Mouse (Mus musculus) CH12.LX (cell line): ENCODE data around the gene Fryl. TPM values are rescaled to one million over a fixed set of nuclear protein-coding genes. Genes with fewer than 3 reads are reported as not detected.

Source experiments
- DNase-seq: peaks from one replicate; pipeline ENCODE4 v3.0.0-alpha.2; 2013; ENCODE audit errors: extremely low read depth
- H3K27ac ChIP-seq: 2 replicates; pipeline ENCODE4 v1.5.1; 2012; ENCODE audit warnings: low read depth, mild to moderate bottlenecking, control low read depth, moderate library complexity; ENCODE audit not compliant: insufficient read depth
- H3K27me3 ChIP-seq: replicated peaks from 2 replicates; pipeline ENCODE3; 2012; ENCODE audit warnings: inconsistent platforms
- H3K36me3 ChIP-seq, 2 experiments: replicated peaks in 1 of 2; 2 replicates each; pipeline versions ENCODE3 to v1.6.1; 2012; ENCODE audit warnings: inconsistent platforms in 1 of 2, low read length in 1 of 2, mild to moderate bottlenecking in 1 of 2, mixed read lengths in 1 of 2, moderate library complexity in 1 of 2; ENCODE audit not compliant: control insufficient read depth in 1 of 2, insufficient read depth in 1 of 2
- H3K4me1 ChIP-seq, 2 experiments: 2 replicates each; pipeline ENCODE4 v1.6.1; 2012; ENCODE audit warnings: inconsistent platforms in 1 of 2, moderate library complexity in 1 of 2; ENCODE audit not compliant: insufficient read depth in 2 of 2, control insufficient read depth in 1 of 2
- H3K4me2 ChIP-seq: 2 replicates; pipeline ENCODE4 v1.6.1; 2012; ENCODE audit warnings: low read depth, mild to moderate bottlenecking, control low read depth; ENCODE audit not compliant: poor library complexity, insufficient read depth, severe bottlenecking
- H3K4me3 ChIP-seq, 3 experiments: fragments of 150-350 bp in 1 of 3; sonication (generic) in 1 of 3; replicated peaks in 1 of 3; 2 replicates each; pipeline versions ENCODE3 to v1.5.1; 2011 to 2012; ENCODE audit warnings: low read depth in 2 of 3, low read length in 2 of 3, mild to moderate bottlenecking in 2 of 3, moderate library complexity in 2 of 3, control low read depth in 1 of 3, improper control_type of control experiment in 1 of 3, inconsistent platforms in 1 of 3, mixed read lengths in 1 of 3; ENCODE audit not compliant: poor library complexity in 1 of 3
- H3K79me2 ChIP-seq: replicated peaks from 2 replicates; pipeline ENCODE4 v1.6.1; 2012; ENCODE audit warnings: mild to moderate bottlenecking, moderate library complexity; ENCODE audit not compliant: control insufficient read depth, poor library complexity, insufficient read depth, severe bottlenecking; ENCODE audit errors: extremely low read depth
- H3K9ac ChIP-seq: 2 replicates; pipeline ENCODE4 v1.6.1; 2012; ENCODE audit warnings: low read depth, mild to moderate bottlenecking, control low read depth, moderate library complexity; ENCODE audit not compliant: insufficient read depth
- H3K9me3 ChIP-seq: replicated peaks from 2 replicates; pipeline ENCODE3; 2012; ENCODE audit warnings: low read length, inconsistent platforms, mixed read lengths
- CHD1 ChIP-seq: IDR thresholded peaks from 2 replicates; pipeline ENCODE4 v1.6.1; 2012; ENCODE audit warnings: low read depth, low read length, improper control_type of control experiment, inconsistent platforms
- CHD2 ChIP-seq: IDR thresholded peaks from 2 replicates; pipeline ENCODE4 v1.6.1; 2011; ENCODE audit warnings: low read length, improper control_type of control experiment
- CTCF ChIP-seq, 2 experiments: IDR thresholded peaks in 1 of 2; conservative IDR thresholded peaks in 1 of 2; 2 replicates each; pipeline ENCODE4 v1.5.1; 2011 to 2012; ENCODE audit warnings: low read depth in 2 of 2, low read length in 2 of 2, improper control_type of control experiment in 1 of 2, inconsistent platforms in 1 of 2, mild to moderate bottlenecking in 1 of 2, moderate library complexity in 1 of 2
- E2F4 ChIP-seq: IDR thresholded peaks from 2 replicates; pipeline ENCODE4 v1.6.1; 2011; ENCODE audit warnings: low read depth, low read length, improper control_type of control experiment; ENCODE audit not compliant: insufficient replicate concordance
- ELF1 ChIP-seq: IDR thresholded peaks from 2 replicates; pipeline ENCODE4 v1.6.1; 2014; ENCODE audit warnings: low read depth, mild to moderate bottlenecking, inconsistent platforms, low read length, improper control_type of control experiment
- EP300 ChIP-seq: IDR thresholded peaks from 2 replicates; pipeline ENCODE4 v1.6.1; 2011; ENCODE audit warnings: low read length, improper control_type of control experiment
- ETS1 ChIP-seq: conservative IDR thresholded peaks from 2 replicates; pipeline ENCODE4 v1.6.1; 2012; ENCODE audit warnings: low read depth, mild to moderate bottlenecking, inconsistent platforms, low read length, improper control_type of control experiment, moderate library complexity
- GABPA ChIP-seq: IDR thresholded peaks from 2 replicates; pipeline ENCODE4 v1.6.1; 2012; ENCODE audit warnings: low read depth, low read length, improper control_type of control experiment, inconsistent platforms; ENCODE audit not compliant: insufficient replicate concordance
- IRF4 ChIP-seq: IDR thresholded peaks from 2 replicates; pipeline ENCODE4 v1.6.1; 2014; ENCODE audit warnings: low read depth, mild to moderate bottlenecking, inconsistent platforms, low read length, improper control_type of control experiment
- JUN ChIP-seq: IDR thresholded peaks from 2 replicates; pipeline ENCODE4 v1.6.1; 2011; ENCODE audit warnings: low read depth, mild to moderate bottlenecking, low read length, improper control_type of control experiment, moderate library complexity; ENCODE audit not compliant: insufficient read depth
- MAX ChIP-seq: IDR thresholded peaks from 2 replicates; pipeline ENCODE4 v1.6.1; 2011; ENCODE audit warnings: low read length, improper control_type of control experiment
- MAZ ChIP-seq: IDR thresholded peaks from 2 replicates; pipeline ENCODE4 v1.6.1; 2012; ENCODE audit warnings: low read depth, mild to moderate bottlenecking, inconsistent platforms, low read length, improper control_type of control experiment, moderate library complexity
- MEF2A ChIP-seq: IDR thresholded peaks from 2 replicates; pipeline ENCODE4 v1.6.1; 2014; ENCODE audit warnings: low read depth, mild to moderate bottlenecking, inconsistent platforms, low read length, improper control_type of control experiment, borderline replicate concordance
- MXI1 ChIP-seq: IDR thresholded peaks from 2 replicates; pipeline ENCODE4 v1.6.1; 2011; ENCODE audit warnings: mild to moderate bottlenecking, low read depth, low read length, improper control_type of control experiment
- NELFE ChIP-seq: IDR thresholded peaks from 2 replicates; pipeline ENCODE4 v1.6.1; 2011; ENCODE audit warnings: low read depth, low read length, improper control_type of control experiment
- NRF1 ChIP-seq: IDR thresholded peaks from 2 replicates; pipeline ENCODE4 v1.6.1; 2014; ENCODE audit warnings: low read depth, mild to moderate bottlenecking, inconsistent platforms, low read length, improper control_type of control experiment, moderate library complexity
- POLR2AphosphoS2 ChIP-seq: IDR thresholded peaks from 2 replicates; pipeline ENCODE4 v1.6.1; 2011; ENCODE audit warnings: low read depth, low read length, improper control_type of control experiment
- SIN3A ChIP-seq: IDR thresholded peaks from 2 replicates; pipeline ENCODE4 v1.6.1; 2012; ENCODE audit warnings: low read length, improper control_type of control experiment, inconsistent platforms
- TCF12 ChIP-seq: IDR thresholded peaks from 2 replicates; pipeline ENCODE4 v1.6.1; 2014; ENCODE audit warnings: low read depth, mild to moderate bottlenecking, inconsistent platforms, low read length, improper control_type of control experiment
- USF2 ChIP-seq: conservative IDR thresholded peaks from 2 replicates; pipeline ENCODE4 v1.6.1; 2011; ENCODE audit warnings: low read depth, low read length, improper control_type of control experiment
- ZC3H11A ChIP-seq: IDR thresholded peaks from 2 replicates; pipeline ENCODE4 v1.6.1; 2012; ENCODE audit warnings: low read depth, mild to moderate bottlenecking, inconsistent platforms, low read length, improper control_type of control experiment
- dilution Hi-C: fragments of 300-500 bp; cut with MboI; formaldehyde crosslinking; loops from 2 replicates; pipeline ENCODE4 v1.14.3; 2020; ENCODE audit warnings: low sequenced_read_pairs; ENCODE audit not compliant: extremely low pct_unique_long_range_greater_than_20kb, extremely low pct_ligation_motif_present
- in situ Hi-C: fragments of 300-500 bp; cut with MboI; formaldehyde crosslinking; loops from 3 replicates; pipeline ENCODE4 v1.14.3; 2019; ENCODE audit warnings: low sequenced_read_pairs, low pct_ligation_motif_present, low pct_unique_long_range_greater_than_20kb, mixed read lengths
- polyA plus RNA-seq: library from polyadenylated mRNA; unstranded; fragments of >175 nt; gene quantifications from 2 replicates; pipeline ENCODE4 v1.2.1, GENCODE M21; 2012; ENCODE audit warnings: low read depth; ENCODE audit not compliant: insufficient read length
- total RNA-seq, 2 experiments: library from RNA; depleted of rRNA; stranded (reverse); fragments of 300-350 nt in 1 of 2; fragments of >200 nt in 1 of 2; gene quantifications; 2 replicates each; pipeline ENCODE4 v1.2.3; 2012 to 2014

Fryl gene
- total and polyA plus RNA-seq, 3 experiments, result 23.2 to 38.4 (median 31.3) TPM

GRCm38 (mm10) chr5:73241966-73242365 is 14.5 kb downstream of the Fryl start (continued):
- TF ChIP-seq POLR2AphosphoS2, result no peak

DNA sequence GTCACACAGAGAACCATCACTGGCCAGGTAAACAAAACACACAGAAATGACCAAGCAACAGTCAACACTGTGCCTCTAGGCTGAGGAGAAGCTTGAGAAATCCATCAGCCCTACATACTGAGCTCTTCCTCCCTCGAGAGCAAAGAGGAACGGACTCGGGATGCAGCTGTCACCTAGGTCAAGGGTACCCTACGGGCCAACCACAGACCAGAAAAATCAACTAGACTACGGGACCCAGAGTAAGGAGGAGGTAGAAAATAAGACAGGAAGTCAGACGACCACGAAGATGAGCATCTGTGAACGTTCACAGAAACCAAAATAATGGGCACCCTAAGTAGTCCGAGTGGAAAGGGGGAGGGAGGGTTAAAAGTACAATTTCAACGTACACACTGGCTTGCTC is 15.1 kb downstream of the Fryl start:
- no peak overlapping the region for H3K4me3 ChIP-seq

DNA sequence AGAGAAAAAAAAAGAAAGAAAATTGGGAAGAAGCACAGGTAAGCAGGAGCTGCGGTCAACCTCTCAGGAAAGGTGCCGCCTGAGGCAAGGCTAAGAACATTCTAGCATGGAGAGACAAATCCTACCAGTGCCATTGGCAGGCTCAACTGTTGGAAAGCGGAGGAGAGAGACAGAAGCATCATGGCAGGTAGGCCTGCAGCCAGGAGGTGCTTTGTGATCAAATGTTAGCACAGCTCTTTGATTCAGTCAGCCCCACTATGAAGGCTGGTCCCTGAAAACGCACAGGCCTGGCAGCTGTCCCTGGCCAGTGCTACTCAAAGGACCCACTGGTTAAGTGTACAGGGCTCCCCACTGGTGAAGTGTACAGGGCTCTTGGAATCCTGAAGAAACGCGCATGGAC is 16.0 kb downstream of the Fryl start:
- DNase-seq, result no peak
- no peak overlapping the region for H3K27ac ChIP-seq
- H3K9me3 ChIP-seq, result no peaks in the 10 kb centered on the region
- H3K4me3 ChIP-seq, result no peak overlapping the region
- H3K79me2 ChIP-seq, result peaks cover 11% of the 10 kb centered on the region
- in situ Hi-C loops (no loop called here), dilution Hi-C loops (no loop called here)
- H3K36me3 ChIP-seq, result peaks cover 0 to 38% of the 10 kb centered on the region in 2 experiments
- no peak overlapping the region for H3K4me2 ChIP-seq
- peaks cover 6 to 37% of the 10 kb centered on the region in 2 experiments; a peak in 2 of 4 replicates for H3K4me1 ChIP-seq
- no peak for TF ChIP-seq POLR2AphosphoS2
- no peak for TF ChIP-seq ZC3H11A
- no peak for TF ChIP-seq TCF12
- no peak for TF ChIP-seq MAZ
- no peak for TF ChIP-seq NRF1
- TF ChIP-seq EP300, result no peak
- TF ChIP-seq ELF1, result no peak
- TF ChIP-seq USF2, result no peak
- no peak for TF ChIP-seq MAX
- no peak for TF ChIP-seq CHD1
- TF ChIP-seq ETS1, result no peak
- TF ChIP-seq NELFE, result no peak
- TF ChIP-seq CHD2, result no peak
- TF ChIP-seq E2F4, result no peak
- no peak for TF ChIP-seq MEF2A
- no peaks in the 10 kb centered on the region for H3K27me3 ChIP-seq
- H3K9ac ChIP-seq, result no peak overlapping the region

More for the DNA sequence above, 15.1 kb downstream of the Fryl start:
- no peaks in the 10 kb centered on the region for H3K27me3 ChIP-seq
- dilution Hi-C loops (no loop called here), in situ Hi-C loops (no loop called here)
- H3K4me1 ChIP-seq, result peaks cover 6 to 43% of the 10 kb centered on the region in 2 experiments; a peak in 2 of 4 replicates
- H3K79me2 ChIP-seq, result peaks cover 18% of the 10 kb centered on the region
- no peak overlapping the region for H3K27ac ChIP-seq
- no peaks in the 10 kb centered on the region for H3K9me3 ChIP-seq
- TF ChIP-seq GABPA (no peak), JUN (no peak), SIN3A (no peak), IRF4 (no peak), MXI1 (no peak), CTCF (conservative IDR thresholded peaks at IDR 0.05 in 1 of 2, IDR thresholded peaks at IDR 0.05 in 1 of 2; ENCODE audit: low read depth in 2 of 2, low read length in 2 of 2) (no peak)
- no peak overlapping the region for H3K9ac ChIP-seq
- peaks cover 0 to 42% of the 10 kb centered on the region in 2 experiments for H3K36me3 ChIP-seq
- DNase-seq, result peak; percentile 55
- H3K4me2 ChIP-seq, result peak overlapping the region; percentile 26; the same call in 1 of the 2 replicates
